Mouse (Mus musculus) adrenal gland, postnatal 10 days (tissue): ENCODE measurements around the gene Slc25a18. TPM values are rescaled to one million over a fixed set of nuclear protein-coding genes. Genes with fewer than 3 reads are reported as not detected.

Experiments
- DNase-seq: peaks from one replicate; pipeline ENCODE4 v3.0.0; 2021; ENCODE audit warnings: mixed read lengths
- long read RNA-seq, 2 experiments: library from polyadenylated mRNA; stranded (forward); transcript quantifications; one replicate each; pipeline ENCODE4 v2.0.0; 2021
- total RNA-seq, 2 experiments: library from RNA; stranded (reverse); gene quantifications; 2 replicates each; pipeline ENCODE4 v1.2.3; 2021

Gene Slc25a18
- total RNA-seq = under 1 TPM; 0.75 to 0.91 TPM
- long read RNA-seq, experiment 1 = 0 reads
- long read RNA-seq, experiment 2, partial matches to known transcripts = 0 of 1 reads
- long read RNA-seq, experiment 2, other reads (novel, unspliced or antisense) = 1 of 1 reads

- DNase-seq = no peak
Observed at GRCm38 (mm10) chr6:120773149-120773628, at the start of gene Slc25a18. Slc25a18 (plus strand) TSS chr6:120773578.

GRCm38 (mm10) chr6:120725986-120726385 is 47.4 kb upstream of the Slc25a18 start:
- DNase-seq = peak; percentile 18

GRCm38 (mm10) chr6:120736011-120736410 is 37.4 kb upstream of the Slc25a18 start:
- DNase-seq = no peak

- peak; percentile 19 for DNase-seq
Observed at GRCm38 (mm10) chr6:120736566-120736965, 36.8 kb upstream of the Slc25a18 start.

GRCm38 (mm10) chr6:120743130-120743529 is 30.2 kb upstream of the Slc25a18 start:
- no peak for DNase-seq

- no peak for DNase-seq
Observed at GRCm38 (mm10) chr6:120744266-120744665, 29.1 kb upstream of the Slc25a18 start.

GRCm38 (mm10) chr6:120746416-120746815 is 27.0 kb upstream of the Slc25a18 start:
- DNase-seq = no peak

GRCm38 (mm10) chr6:120761151-120761550 is 12.2 kb upstream of the Slc25a18 start:
- DNase-seq = no peak

- DNase-seq = no peak
Observed at GRCm38 (mm10) chr6:120769972-120770371, 3.4 kb upstream of the Slc25a18 start.

GRCm38 (mm10) chr6:120771366-120771765 is 2.0 kb upstream of the Slc25a18 start:
- DNase-seq = no peak

GRCm38 (mm10) chr6:120772025-120772424 is 1.4 kb upstream of the Slc25a18 start:
- no peak for DNase-seq

- no peak for DNase-seq
Observed at GRCm38 (mm10) chr6:120773763-120774162, 385 bp downstream of the Slc25a18 start.

GRCm38 (mm10) chr6:120776286-120776685 is 2.9 kb downstream of the Slc25a18 start:
- DNase-seq = no peak

- no peak for DNase-seq
Observed at GRCm38 (mm10) chr6:120777533-120777932, 4.2 kb downstream of the Slc25a18 start.

GRCm38 (mm10) chr6:120778226-120778625 is 4.8 kb downstream of the Slc25a18 start:
- no peak for DNase-seq

- no peak for DNase-seq
Observed at GRCm38 (mm10) chr6:120782948-120783347, 9.6 kb downstream of the Slc25a18 start.

- no peak for DNase-seq
Observed at GRCm38 (mm10) chr6:120784351-120784750, 11.0 kb downstream of the Slc25a18 start.

- DNase-seq = no peak
Observed at GRCm38 (mm10) chr6:120788068-120788607, 14.8 kb downstream of the Slc25a18 start.

- no peak for DNase-seq
Observed at GRCm38 (mm10) chr6:120788904-120789303, 15.5 kb downstream of the Slc25a18 start.

GRCm38 (mm10) chr6:120790153-120790552 is 16.8 kb downstream of the Slc25a18 start:
- no peak for DNase-seq

- DNase-seq = no peak
Observed at GRCm38 (mm10) chr6:120790717-120791116, 17.3 kb downstream of the Slc25a18 start.

GRCm38 (mm10) chr6:120792947-120793346 is 19.6 kb downstream of the Slc25a18 start:
- no peak for DNase-seq

GRCm38 (mm10) chr6:120795422-120796086 is 22.2 kb downstream of the Slc25a18 start:
- no peak for DNase-seq

GRCm38 (mm10) chr6:120796111-120796510 is 22.7 kb downstream of the Slc25a18 start:
- no peak for DNase-seq
